Mouse (Mus musculus): Measurements from ENCODE around the gene Sptssa.
A peak's percentile ranks its signal among the peaks of the same experiment; 100 is the strongest.

Gene Sptssa

GRCm38 (mm10) chr12:54654741-54655140 is 1.6 kb downstream of the Sptssa start:
- no peak for DNase-seq

GRCm38 (mm10) chr12:54654141-54654540 is 2.2 kb downstream of the Sptssa start:
- no peak for DNase-seq

GRCm38 (mm10) chr12:54652346-54652745 is 4.0 kb downstream of the Sptssa start:
- DNase-seq = peak; percentile 3 to 13

- DNase-seq = no peak
Measured at GRCm38 (mm10) chr12:54651820-54652219, 4.6 kb downstream of the Sptssa start.

GRCm38 (mm10) chr12:54651158-54651557 is 5.2 kb downstream of the Sptssa start:
- DNase-seq = no peak

GRCm38 (mm10) chr12:54644947-54645346 is 11.4 kb downstream of the Sptssa start:
- no peak for DNase-seq

- DNase-seq = no peak
Measured at GRCm38 (mm10) chr12:54643320-54643892, 13.0 kb downstream of the Sptssa start.

GRCm38 (mm10) chr12:54641374-54641773 is 15.0 kb downstream of the Sptssa start:
- DNase-seq = no peak

- no peak for DNase-seq
Measured at GRCm38 (mm10) chr12:54640259-54640658, 16.1 kb downstream of the Sptssa start.

- DNase-seq = no peak
Measured at GRCm38 (mm10) chr12:54637033-54637432, 19.3 kb downstream of the Sptssa start.

- DNase-seq = no peak
Measured at GRCm38 (mm10) chr12:54632141-54632540, 24.2 kb downstream of the Sptssa start.

GRCm38 (mm10) chr12:54621942-54622341 is 34.4 kb downstream of the Sptssa start:
- DNase-seq = no peak

GRCm38 (mm10) chr12:54620042-54620705 is 36.2 kb downstream of the Sptssa start:
- DNase-seq = no peak

- no peak for DNase-seq
Measured at GRCm38 (mm10) chr12:54608988-54609387, 47.4 kb downstream of the Sptssa start.

GRCm38 (mm10) chr12:54605203-54605602 is 51.2 kb downstream of the Sptssa start:
- DNase-seq = no peak

GRCm38 (mm10) chr12:54603542-54604167 is 52.7 kb downstream of the Sptssa start:
- DNase-seq = no peak

- DNase-seq = no peak
Measured at GRCm38 (mm10) chr12:54600482-54600881, 55.9 kb downstream of the Sptssa start.

GRCm38 (mm10) chr12:54598358-54598757 is 58.0 kb downstream of the Sptssa start:
- no peak for DNase-seq

GRCm38 (mm10) chr12:54596715-54597114 is 59.7 kb downstream of the Sptssa start:
- DNase-seq = no peak
